Mouse (Mus musculus) lung, postnatal 0 days (tissue): ENCODE data around the gene Hist1h3g. TPM values are rescaled to one million over a fixed set of nuclear protein-coding genes. Genes with fewer than 3 reads are reported as not detected.

ENCODE experiments used
- ATAC-seq: fragments of 200-750 bp; cut with Nextera tagmentation; 2 replicates; pipeline ENCODE4 v1.8.0; 2017; ENCODE audit warnings: moderate library complexity
- DNase-seq: peaks from one replicate; pipeline ENCODE4 v3.0.0-alpha.2; 2016; ENCODE audit warnings: low spot score
- H3K27ac ChIP-seq: fragments of 300-500 bp; sonication (generic); 2 replicates; pipeline ENCODE4 v1.5.1; 2014; ENCODE audit warnings: antibody characterized with exemption, mild to moderate bottlenecking, low read length, mixed read lengths
- H3K27me3 ChIP-seq: fragments of 300-500 bp; sonication (generic); replicated peaks from 2 replicates; pipeline ENCODE4 v1.6.1; 2014; ENCODE audit warnings: low read length, mixed read lengths; ENCODE audit not compliant: insufficient read depth
- H3K36me3 ChIP-seq: fragments of 300-500 bp; sonication (generic); 2 replicates; pipeline ENCODE4 v1.6.1; 2014; ENCODE audit warnings: low read length, mixed read lengths; ENCODE audit not compliant: insufficient read depth
- H3K4me1 ChIP-seq: fragments of 300-500 bp; sonication (generic); 2 replicates; pipeline ENCODE4 v1.6.1; 2014; ENCODE audit warnings: antibody characterized with exemption, low read depth, low read length, mixed read lengths; ENCODE audit not compliant: insufficient read depth
- H3K4me2 ChIP-seq: fragments of 300-500 bp; sonication (generic); replicated peaks from 2 replicates; pipeline ENCODE4 v1.6.1; 2014; ENCODE audit warnings: low read depth, mild to moderate bottlenecking, low read length, moderate library complexity, mixed read lengths
- H3K4me3 ChIP-seq: fragments of 300-500 bp; sonication (generic); 2 replicates; pipeline ENCODE4 v1.5.1; 2014; ENCODE audit warnings: low read depth, low read length
- H3K9ac ChIP-seq: fragments of 300-500 bp; sonication (generic); replicated peaks from 2 replicates; pipeline ENCODE4 v1.6.1; 2014; ENCODE audit warnings: low read depth, mild to moderate bottlenecking
- H3K9me3 ChIP-seq: fragments of 300-500 bp; sonication (generic); 2 replicates; pipeline ENCODE4 v1.6.1; 2016; ENCODE audit warnings: low read length, mixed read lengths
- CTCF ChIP-seq: IDR thresholded peaks from 2 replicates; pipeline ENCODE4 v1.5.1; 2016; ENCODE audit warnings: antibody characterized with exemption, mild to moderate bottlenecking
- EP300 ChIP-seq: IDR thresholded peaks from 2 replicates; pipeline ENCODE4 v1.6.1; 2016; ENCODE audit warnings: antibody characterized with exemption, mild to moderate bottlenecking, control low read depth
- WGBS: fragments of 180-500 bp; shearing (Covaris S2); extraction: QIAGEN DNeasy Blood & Tissue Kit; methylation state at CpG from one replicate; pipeline ENCODE4 v1.1.7; 2014; 5-methylcytosine and 5-hydroxymethylcytosine counted together
- polyA plus RNA-seq: library from polyadenylated mRNA; unstranded; fragments of >200 nt; fragmentation: Nextera tagmentation; extraction: Ambion mirVana; gene quantifications from 2 replicates; pipeline ENCODE4 v1.2.1, GENCODE M21; 2015

The Hist1h3g gene
- polyA plus RNA-seq, 1 experiment from 2014 or later = 0.80 TPM

DNA sequence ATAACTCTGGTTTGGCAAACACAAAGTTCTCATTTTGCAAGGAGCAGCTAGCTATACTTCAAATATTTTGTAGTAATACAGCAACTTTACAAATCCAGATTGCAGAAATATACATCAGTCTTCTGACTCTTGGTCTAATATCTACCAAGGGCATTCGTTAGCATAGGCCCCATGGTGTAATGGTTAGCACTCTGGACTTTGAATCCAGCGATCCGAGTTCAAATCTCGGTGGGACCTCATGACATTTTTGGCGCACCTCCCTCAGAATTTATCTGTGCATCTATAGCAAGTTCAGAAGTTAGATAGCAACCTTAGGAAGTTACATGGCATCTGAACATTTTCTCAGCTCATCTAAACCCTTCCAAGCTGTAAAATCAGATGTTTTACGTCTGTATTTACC, 16.3 kb upstream of the Hist1h3g start:
- under 1% methylated on average over 6 of the region's 6 CpGs for WGBS
- no peak overlapping the region for H3K9ac ChIP-seq
- DNase-seq = peak; percentile 79
- peak overlapping the region; percentile 65 for H3K4me2 ChIP-seq
- peak overlapping the region; percentile 52 for H3K4me3 ChIP-seq
- H3K36me3 ChIP-seq = no peaks in the 10 kb centered on the region
- H3K4me1 ChIP-seq = no peaks in the 10 kb centered on the region
- peak; percentile 55 for ATAC-seq
- H3K27ac ChIP-seq = peak overlapping the region; percentile 74
- H3K9me3 ChIP-seq = no peaks in the 10 kb centered on the region
- H3K27me3 ChIP-seq = no peaks in the 10 kb centered on the region
- TF ChIP-seq EP300 = no peak; the same call in 1 of the 2 replicates
- no peak for TF ChIP-seq CTCF

DNA sequence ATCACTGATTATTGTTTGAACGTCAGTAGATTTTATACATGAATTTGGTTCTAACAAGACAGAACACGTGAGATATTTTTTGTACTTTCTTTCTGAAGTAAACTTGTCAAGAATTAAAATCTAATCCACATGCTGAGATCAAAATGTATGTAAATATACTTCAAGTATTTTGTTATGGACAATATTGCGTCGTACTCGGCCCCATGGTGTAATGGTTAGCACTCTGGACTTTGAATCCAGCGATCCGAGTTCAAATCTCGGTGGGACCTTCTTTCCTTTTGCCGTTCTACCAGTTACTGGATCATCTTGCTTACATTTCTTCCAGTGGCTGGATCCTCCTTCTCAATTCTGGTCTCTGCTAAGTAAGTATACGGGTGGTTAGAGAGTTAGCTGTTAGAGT, 15.8 kb upstream of the Hist1h3g start:
- TF ChIP-seq CTCF (no peak), EP300 (0 out of 2 replicates have a peak, but pooled peaks have one; percentile 59)

DNA sequence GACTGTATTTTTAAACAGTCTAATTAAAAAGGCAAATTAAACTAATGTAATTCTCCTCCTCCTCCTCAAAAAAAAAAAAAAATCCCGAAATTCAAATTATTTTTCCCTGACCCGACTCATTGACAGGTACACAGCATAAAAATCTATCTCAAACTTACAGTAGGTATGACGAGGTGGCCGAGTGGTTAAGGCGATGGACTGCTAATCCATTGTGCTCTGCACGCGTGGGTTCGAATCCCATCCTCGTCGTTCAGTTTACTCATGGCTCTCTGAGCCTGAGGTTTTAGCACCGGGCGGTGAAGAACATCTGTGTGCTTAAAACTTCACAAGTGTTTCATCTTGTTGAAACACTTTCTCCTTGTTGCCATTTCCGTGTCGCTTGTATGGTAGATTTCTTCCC, 13.5 kb upstream of the Hist1h3g start:
- 2% methylated on average over 14 of the region's 14 CpGs for WGBS
- peak; percentile 74 for DNase-seq
- TF ChIP-seq CTCF (no peak), EP300 (no peak)
- Histone ChIP-seq H3K4me1 (no peaks in the 10 kb centered on the region), H3K27me3 (no peaks in the 10 kb centered on the region), H3K4me3 (no peak overlapping the region), H3K27ac (no peak overlapping the region), H3K36me3 (no peaks in the 10 kb centered on the region), H3K9me3 (no peaks in the 10 kb centered on the region), H3K4me2 (no peak overlapping the region), H3K9ac (no peak overlapping the region)
- no peak for ATAC-seq

More for the DNA sequence above, 15.8 kb upstream of the Hist1h3g start:
- peak; percentile 76 for DNase-seq
- Histone ChIP-seq H3K9me3 (no peaks in the 10 kb centered on the region), H3K36me3 (no peaks in the 10 kb centered on the region), H3K4me3 (peak overlapping the region; percentile 52), H3K4me2 (peak overlapping the region; percentile 65), H3K27ac (peak overlapping the region; percentile 74), H3K9ac (no peak overlapping the region), H3K27me3 (no peaks in the 10 kb centered on the region), H3K4me1 (no peaks in the 10 kb centered on the region)
- 0% methylated on average over 10 of the region's 10 CpGs for WGBS
- peak; percentile 51 for ATAC-seq

DNA sequence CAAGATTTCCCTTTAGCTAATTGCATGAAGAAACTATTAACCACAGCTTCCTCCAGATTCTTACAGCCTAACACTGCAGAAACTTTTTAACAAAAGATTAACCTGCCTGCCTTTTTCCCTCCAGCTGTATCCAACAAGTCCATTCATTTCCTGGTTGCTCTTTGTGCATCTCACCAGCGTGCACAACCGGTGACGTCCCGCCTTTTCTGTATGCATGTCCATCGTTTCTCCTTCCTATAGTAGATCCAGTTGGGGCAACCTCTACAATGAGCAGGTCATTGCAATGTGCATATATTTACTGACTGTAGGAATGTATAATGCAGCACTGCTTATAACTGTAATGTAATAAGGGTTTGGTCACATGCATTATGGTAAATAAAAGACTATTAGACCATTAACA, 11.2 kb upstream of the Hist1h3g start:
- no peak overlapping the region for H3K4me3 ChIP-seq
- no peak overlapping the region for H3K9ac ChIP-seq
- H3K4me1 ChIP-seq = no peaks in the 10 kb centered on the region
- no peak overlapping the region for H3K27ac ChIP-seq
- TF ChIP-seq CTCF (no peak), EP300 (no peak)
- H3K9me3 ChIP-seq = no peaks in the 10 kb centered on the region
- no peaks in the 10 kb centered on the region for H3K36me3 ChIP-seq
- ATAC-seq = no peak
- 39% methylated on average over 5 of the region's 5 CpGs for WGBS
- H3K4me2 ChIP-seq = no peak overlapping the region
- H3K27me3 ChIP-seq = no peaks in the 10 kb centered on the region
- no peak for DNase-seq

DNA sequence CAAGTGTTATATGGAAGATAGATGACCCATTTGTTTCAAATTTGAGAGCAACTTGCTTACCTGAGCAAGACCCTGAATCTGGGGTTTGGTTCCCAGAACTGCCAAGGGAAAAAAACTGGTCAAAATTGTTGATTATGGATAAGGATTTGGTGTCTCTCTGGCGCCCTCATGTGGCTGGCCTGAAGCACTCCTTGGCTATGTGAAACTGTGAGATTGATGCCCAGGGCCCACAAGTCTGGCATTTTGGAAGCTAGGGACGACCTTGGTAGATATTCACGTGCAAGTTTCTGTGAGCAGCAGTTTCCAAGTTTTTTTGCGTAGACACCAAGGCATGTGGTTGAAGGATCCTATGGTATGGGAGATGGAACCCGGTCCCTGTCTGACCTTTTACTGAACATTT, 10.6 kb upstream of the Hist1h3g start:
- no peak overlapping the region for H3K27ac ChIP-seq
- H3K4me3 ChIP-seq = no peak overlapping the region
- no peak overlapping the region for H3K9ac ChIP-seq
- H3K9me3 ChIP-seq = no peaks in the 10 kb centered on the region
- TF ChIP-seq CTCF (peak; percentile 92), EP300 (no peak)
- no peaks in the 10 kb centered on the region for H3K36me3 ChIP-seq
- H3K4me1 ChIP-seq = no peaks in the 10 kb centered on the region
- ATAC-seq (peak; percentile 27; the same call in 1 of the 2 replicates), DNase-seq (peak; percentile 86)
- WGBS = 11% methylated on average over 5 of the region's 5 CpGs
- H3K4me2 ChIP-seq = no peak overlapping the region
- H3K27me3 ChIP-seq = no peaks in the 10 kb centered on the region

DNA sequence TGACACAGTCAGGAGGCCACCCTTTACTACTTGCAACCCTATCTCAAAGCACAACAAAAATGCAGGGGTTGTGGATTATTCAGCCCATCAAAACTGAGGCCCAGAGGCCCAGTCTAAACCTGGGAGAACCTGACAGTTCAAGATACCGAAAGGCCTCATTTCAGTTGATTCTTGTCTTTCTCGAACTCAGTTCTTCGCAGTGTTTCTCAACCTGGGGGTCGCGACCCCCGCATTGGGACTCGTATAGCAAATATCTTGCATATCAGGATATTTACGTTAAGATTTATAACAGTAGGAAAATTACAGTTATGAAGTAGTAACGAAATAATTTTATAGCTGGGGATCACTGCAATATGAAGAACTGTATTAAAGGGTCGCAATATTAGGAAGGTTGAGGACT, 9.3 kb upstream of the Hist1h3g start:
- peak overlapping the region; percentile 53 for H3K4me2 ChIP-seq
- no peaks in the 10 kb centered on the region for H3K27me3 ChIP-seq
- no peaks in the 10 kb centered on the region for H3K36me3 ChIP-seq
- DNase-seq (no peak), ATAC-seq (no peak)
- H3K4me1 ChIP-seq = no peaks in the 10 kb centered on the region
- H3K9me3 ChIP-seq = no peaks in the 10 kb centered on the region
- no peak overlapping the region for H3K27ac ChIP-seq
- no peak for TF ChIP-seq CTCF
- no peak for TF ChIP-seq EP300
- H3K4me3 ChIP-seq = peak overlapping the region; percentile 28
- 4% methylated on average over 10 of the region's 10 CpGs for WGBS
- no peak overlapping the region for H3K9ac ChIP-seq

DNA sequence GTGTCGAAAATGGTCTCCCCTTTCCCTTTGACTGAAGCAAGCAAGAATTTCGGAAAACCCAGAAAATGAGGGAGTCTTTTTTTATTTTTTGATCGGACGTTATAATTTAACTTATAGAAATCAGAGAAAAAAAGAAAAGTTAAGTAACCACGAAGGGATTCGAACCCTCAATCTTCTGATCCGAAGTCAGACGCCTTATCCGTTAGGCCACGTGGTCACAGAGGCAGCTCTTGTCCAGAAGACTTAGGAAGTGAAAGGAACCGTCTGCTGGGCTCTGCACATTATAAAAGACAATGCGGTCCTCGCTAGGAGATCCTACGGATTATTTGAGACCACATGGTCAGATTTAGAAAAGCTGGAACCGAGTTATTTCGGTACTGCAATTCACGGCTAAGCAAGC, 8.9 kb upstream of the Hist1h3g start:
- H3K27me3 ChIP-seq = no peaks in the 10 kb centered on the region
- H3K4me2 ChIP-seq = peak overlapping the region; percentile 53
- no peaks in the 10 kb centered on the region for H3K4me1 ChIP-seq
- no peak overlapping the region for H3K9ac ChIP-seq
- ATAC-seq = peak; percentile 41
- no peaks in the 10 kb centered on the region for H3K9me3 ChIP-seq
- WGBS = under 1% methylated on average over 17 of the region's 17 CpGs
- no peak overlapping the region for H3K27ac ChIP-seq
- no peaks in the 10 kb centered on the region for H3K36me3 ChIP-seq
- TF ChIP-seq CTCF (no peak), EP300 (peak; percentile 29; the same call in 1 of the 2 replicates)
- DNase-seq = peak; percentile 94
- H3K4me3 ChIP-seq = peak overlapping the region; percentile 28
